Mouse (Mus musculus) intestine, embryonic 14.5 days (tissue): ENCODE results near the gene Gba. TPM values are rescaled to one million over a fixed set of nuclear protein-coding genes. Genes with fewer than 3 reads are reported as not detected.

Experiments used
- ATAC-seq: fragments of 200-750 bp; cut with Nextera tagmentation; replicated peaks from 2 replicates; pipeline ENCODE4 v1.8.0; 2017; ENCODE audit warnings: low read depth, moderate number of reproducible peaks, moderate TSS enrichment, moderate library complexity; ENCODE audit not compliant: low FRiP score, low TSS enrichment
- DNase-seq: peaks from one replicate; pipeline ENCODE4 v3.0.0-alpha.2; 2018; ENCODE audit warnings: low spot score
- H3K27ac ChIP-seq: fragments of 300-500 bp; sonication (generic); 2 replicates; pipeline ENCODE4 v1.5.1; 2014; ENCODE audit warnings: low read depth, mild to moderate bottlenecking, control low read depth
- H3K27me3 ChIP-seq: fragments of 300-500 bp; sonication (generic); replicated peaks from 2 replicates; pipeline ENCODE4 v1.6.1; 2014; ENCODE audit warnings: low read length, control low read depth; ENCODE audit not compliant: control insufficient read depth, insufficient read depth
- H3K36me3 ChIP-seq: fragments of 300-500 bp; sonication (generic); 2 replicates; pipeline ENCODE4 v1.6.1; 2014; ENCODE audit warnings: low read length, control low read depth; ENCODE audit not compliant: control insufficient read depth, insufficient read depth
- H3K4me1 ChIP-seq: fragments of 300-500 bp; sonication (generic); replicated peaks from 2 replicates; pipeline ENCODE4 v1.6.1; 2014; ENCODE audit warnings: low read length, control low read depth, mixed read lengths; ENCODE audit not compliant: control insufficient read depth, insufficient read depth
- H3K4me2 ChIP-seq: fragments of 300-500 bp; sonication (generic); 2 replicates; pipeline ENCODE4 v1.6.1; 2014; ENCODE audit warnings: low read length
- H3K4me3 ChIP-seq: fragments of 300-500 bp; sonication (generic); 2 replicates; pipeline ENCODE4 v1.5.1; 2014; ENCODE audit warnings: low read depth, low read length, control low read depth, mixed read lengths
- H3K9ac ChIP-seq: fragments of 300-500 bp; sonication (generic); 2 replicates; pipeline ENCODE4 v1.6.1; 2014; ENCODE audit warnings: mild to moderate bottlenecking, low read length
- H3K9me3 ChIP-seq: fragments of 300-500 bp; sonication (generic); 2 replicates; pipeline ENCODE4 v1.6.1; 2016; ENCODE audit warnings: low read length, control low read depth; ENCODE audit not compliant: control insufficient read depth
- WGBS: fragments of 180-500 bp; shearing (Covaris S2); extraction: QIAGEN DNeasy Blood & Tissue Kit; methylation state at CpG from one replicate; pipeline ENCODE4 v1.1.7; 2014; 5-methylcytosine and 5-hydroxymethylcytosine counted together
- polyA plus RNA-seq: library from polyadenylated mRNA; unstranded; fragments of >200 nt; fragmentation: Nextera tagmentation; extraction: Ambion mirVana; gene quantifications from 2 replicates; pipeline ENCODE4 v1.2.1, GENCODE M21; 2014

Gba gene
- polyA plus RNA-seq, 1 experiment from 2014 or later = 39.2 TPM

GRCm38 (mm10) chr3:89244982-89245687, 42.4 kb downstream of the Gba start:
- peak overlapping the region; percentile 35 for H3K4me3 ChIP-seq
- H3K9me3 ChIP-seq = no peaks in the 10 kb centered on the region
- H3K9ac ChIP-seq = no peak overlapping the region
- H3K4me2 ChIP-seq = peak overlapping the region; percentile 89
- no peak overlapping the region for H3K27ac ChIP-seq
- H3K4me1 ChIP-seq = peaks cover 20% of the 10 kb centered on the region
- ATAC-seq (peak; percentile 9; the same call in 1 of the 2 replicates), DNase-seq (no peak)
- H3K27me3 ChIP-seq = no peaks in the 10 kb centered on the region
- H3K36me3 ChIP-seq = peaks cover 9% of the 10 kb centered on the region
- 1% methylated on average over 22 of the region's 26 CpGs for WGBS

GRCm38 (mm10) chr3:89245688-89246171, 43.0 kb downstream of the Gba start, which contains the start of gene Krtcap2:
Gene Krtcap2 (plus strand): TSS chr3:89245966.
- Histone ChIP-seq H3K4me3 (peak within 1 kb of the TSS; percentile 65), H3K9ac (peak within 1 kb of the TSS; percentile 71), H3K36me3 (peaks cover 9% of the 10 kb centered on the region), H3K27ac (peak within 1 kb of the TSS; percentile 52), H3K4me1 (peaks cover 23% of the 10 kb centered on the region), H3K4me2 (peak within 1 kb of the TSS; percentile 89), H3K27me3 (no peaks in the 10 kb centered on the region), H3K9me3 (no peaks in the 10 kb centered on the region)
- peak; percentile 28 for ATAC-seq
- WGBS = 3% methylated on average over 20 of the region's 20 CpGs
- DNase-seq = no peak

- peak within 1 kb of the TSS; percentile 89 for H3K4me2 ChIP-seq
- H3K27me3 ChIP-seq = no peaks in the 10 kb centered on the region
- peaks cover 9% of the 10 kb centered on the region for H3K36me3 ChIP-seq
- ATAC-seq = peak; percentile 69
- WGBS = under 1% methylated on average over 42 of the region's 42 CpGs
- peak within 1 kb of the TSS; percentile 71 for H3K9ac ChIP-seq
- peak; percentile 92 for DNase-seq
- peaks cover 31% of the 10 kb centered on the region for H3K4me1 ChIP-seq
- H3K9me3 ChIP-seq = no peaks in the 10 kb centered on the region
- peak within 1 kb of the TSS; percentile 65 for H3K4me3 ChIP-seq
- H3K27ac ChIP-seq = peak within 1 kb of the TSS; percentile 52
Measured at GRCm38 (mm10) chr3:89246261-89247100, 43.8 kb downstream of the Gba start, which contains the start of gene Trim46. Gene Trim46 (minus strand): TSS chr3:89246309.

- Histone ChIP-seq H3K9me3 (no peaks in the 10 kb centered on the region), H3K4me1 (peaks cover 38% of the 10 kb centered on the region), H3K4me2 (peak overlapping the region; percentile 89), H3K9ac (no peak overlapping the region), H3K36me3 (peaks cover 9% of the 10 kb centered on the region), H3K4me3 (peak overlapping the region; percentile 65; the same call in 1 of the 2 replicates), H3K27ac (no peak overlapping the region), H3K27me3 (no peaks in the 10 kb centered on the region)
- ATAC-seq = no peak
- 91% methylated on average over 4 of the region's 4 CpGs for WGBS
- DNase-seq = no peak
Measured at GRCm38 (mm10) chr3:89247466-89247865, 44.7 kb downstream of the Gba start.

- Histone ChIP-seq H3K27me3 (no peaks in the 10 kb centered on the region), H3K4me1 (peaks cover 30% of the 10 kb centered on the region), H3K4me2 (peak overlapping the region; percentile 25; the same call in 1 of the 2 replicates), H3K9me3 (no peaks in the 10 kb centered on the region), H3K27ac (0 out of 2 replicates have a peak overlapping the region, but pooled peaks have one; percentile 27), H3K36me3 (peaks cover 9% of the 10 kb centered on the region), H3K4me3 (no peak overlapping the region), H3K9ac (no peak overlapping the region)
- DNase-seq = no peak
- ATAC-seq = no peak
- WGBS = 23% methylated on average over 7 of the region's 7 CpGs
Measured at GRCm38 (mm10) chr3:89250435-89251040, 47.8 kb downstream of the Gba start.

- Histone ChIP-seq H3K4me1 (peaks cover 28% of the 10 kb centered on the region), H3K4me2 (peak overlapping the region; percentile 25), H3K9ac (no peak overlapping the region), H3K4me3 (no peak overlapping the region), H3K9me3 (no peaks in the 10 kb centered on the region), H3K27me3 (no peaks in the 10 kb centered on the region), H3K27ac (0 out of 2 replicates have a peak overlapping the region, but pooled peaks have one; percentile 11), H3K36me3 (peaks cover 9% of the 10 kb centered on the region)
- 5% methylated on average over 17 of the region's 17 CpGs for WGBS
- ATAC-seq = no peak
- no peak for DNase-seq
Measured at GRCm38 (mm10) chr3:89251365-89251895, 48.7 kb downstream of the Gba start.

GRCm38 (mm10) chr3:89254994-89255393, 52.3 kb downstream of the Gba start:
- ATAC-seq (no peak), DNase-seq (no peak)
- Histone ChIP-seq H3K4me1 (peaks cover 18% of the 10 kb centered on the region), H3K4me2 (no peak overlapping the region), H3K27me3 (no peaks in the 10 kb centered on the region), H3K9me3 (no peaks in the 10 kb centered on the region), H3K36me3 (no peaks in the 10 kb centered on the region), H3K9ac (no peak overlapping the region), H3K4me3 (no peak overlapping the region), H3K27ac (no peak overlapping the region)
- 82% methylated on average over 5 of the region's 5 CpGs for WGBS

GRCm38 (mm10) chr3:89256177-89256576, 53.4 kb downstream of the Gba start:
- Histone ChIP-seq H3K4me2 (no peak overlapping the region), H3K4me3 (no peak overlapping the region), H3K27ac (no peak overlapping the region), H3K27me3 (no peaks in the 10 kb centered on the region), H3K9ac (no peak overlapping the region), H3K4me1 (peaks cover 10% of the 10 kb centered on the region), H3K9me3 (no peaks in the 10 kb centered on the region), H3K36me3 (no peaks in the 10 kb centered on the region)
- 80% methylated on average over 5 of the region's 5 CpGs for WGBS
- ATAC-seq = no peak
- no peak for DNase-seq
